Mouse (Mus musculus) adrenal gland (tissue): Measurements from ENCODE around the gene Sdcbp2.

Source experiments
- intact Hi-C: fragments of 180-260 bp; cut with DNase I; formaldehyde crosslinking; loops from one replicate; pipeline ENCODE4 v1.15.1; 2025
- long read RNA-seq, 2 experiments: library from polyadenylated mRNA; unstranded; transcript quantifications; one replicate each; pipeline ENCODE4 v2.0.0; 2020; ENCODE audit warnings: borderline replicate concordance in 1 of 2; ENCODE audit not compliant: insufficient replicate concordance in 1 of 2

Sdcbp2 gene
- long read RNA-seq, experiment 1: 0 reads
- long read RNA-seq, experiment 2: 0 reads

DNA sequence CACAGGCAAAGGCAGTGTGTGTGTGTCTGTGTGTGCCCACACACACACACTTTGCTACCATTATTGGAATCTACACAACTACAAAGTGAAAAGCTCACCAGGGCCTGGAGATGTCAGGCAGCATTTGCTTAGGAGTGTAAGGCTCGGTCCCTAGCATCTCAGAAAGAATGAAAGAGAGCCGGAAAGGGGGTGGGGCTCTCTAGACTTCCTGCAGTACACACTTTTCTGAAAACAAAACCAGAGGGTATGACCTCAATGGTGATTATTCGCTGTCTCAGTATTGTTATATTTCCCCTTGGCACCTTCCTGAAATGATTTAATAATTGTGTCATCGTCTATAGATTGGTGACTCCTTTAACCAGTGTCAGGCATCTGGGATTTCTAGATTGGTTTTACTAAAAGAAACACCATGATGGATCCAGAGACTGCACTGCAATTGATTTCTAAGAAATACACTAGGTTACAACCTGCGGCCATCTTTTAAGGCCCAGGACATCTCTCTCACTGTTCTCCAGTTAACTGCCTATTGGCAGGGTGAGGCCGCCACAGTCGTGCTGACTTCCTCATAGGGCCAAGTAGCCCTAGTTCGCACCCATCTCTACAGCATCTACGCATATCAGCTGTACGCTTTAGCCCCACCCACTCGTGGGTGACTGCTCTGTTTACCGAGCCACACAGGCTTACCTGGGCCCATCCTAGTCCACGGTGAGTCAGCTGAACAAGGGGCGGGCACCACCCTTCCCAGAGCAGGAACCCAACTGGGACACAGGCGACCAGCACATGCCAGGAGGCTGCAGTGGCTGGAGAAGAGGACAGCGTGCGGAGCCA lies at the start of gene Sdcbp2:
Gene Sdcbp2, plus strand, starts transcription at position 750 of the 828 bp plus-strand sequence.
- intact Hi-C loops: loop anchor here (10.0 kb wide), 1 partner anchor 77 kb away; the partner anchor contains the start of gene Nsfl1c

GRCm38 (mm10) chr2:151524324-151525041 lies 47.9 kb upstream of the Sdcbp2 start:
- intact Hi-C loops: no loop called here

GRCm38 (mm10) chr2:151525520-151525919 lies 46.9 kb upstream of the Sdcbp2 start:
- intact Hi-C loops: no loop called here

DNA sequence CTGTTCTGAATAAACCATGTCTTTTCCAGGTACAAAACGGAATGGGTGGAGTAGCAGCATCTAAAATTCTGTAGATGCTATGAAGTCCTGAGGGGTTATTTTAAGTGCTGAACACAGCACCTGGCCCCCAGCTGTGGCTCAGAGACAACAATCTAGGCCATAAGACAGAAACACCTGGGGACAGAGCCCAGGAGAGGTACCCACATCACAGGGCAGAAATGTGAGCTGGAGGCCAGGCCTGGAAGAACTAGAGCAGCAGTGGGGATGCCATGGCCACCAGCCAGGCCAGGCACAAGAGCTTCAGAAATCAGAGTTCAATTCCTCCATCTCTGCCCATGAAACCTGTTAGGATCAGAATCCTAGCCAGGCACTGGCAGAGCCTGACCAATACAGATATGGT lies 44.4 kb upstream of the Sdcbp2 start:
- intact Hi-C loops: no loop called here

GRCm38 (mm10) chr2:151529169-151529568 lies 43.3 kb upstream of the Sdcbp2 start:
- intact Hi-C loops: no loop called here

GRCm38 (mm10) chr2:151530378-151531230 lies 41.8 kb upstream of the Sdcbp2 start:
- intact Hi-C loops: no loop called here

GRCm38 (mm10) chr2:151533632-151534031 lies 38.8 kb upstream of the Sdcbp2 start:
- intact Hi-C loops: no loop called here

DNA sequence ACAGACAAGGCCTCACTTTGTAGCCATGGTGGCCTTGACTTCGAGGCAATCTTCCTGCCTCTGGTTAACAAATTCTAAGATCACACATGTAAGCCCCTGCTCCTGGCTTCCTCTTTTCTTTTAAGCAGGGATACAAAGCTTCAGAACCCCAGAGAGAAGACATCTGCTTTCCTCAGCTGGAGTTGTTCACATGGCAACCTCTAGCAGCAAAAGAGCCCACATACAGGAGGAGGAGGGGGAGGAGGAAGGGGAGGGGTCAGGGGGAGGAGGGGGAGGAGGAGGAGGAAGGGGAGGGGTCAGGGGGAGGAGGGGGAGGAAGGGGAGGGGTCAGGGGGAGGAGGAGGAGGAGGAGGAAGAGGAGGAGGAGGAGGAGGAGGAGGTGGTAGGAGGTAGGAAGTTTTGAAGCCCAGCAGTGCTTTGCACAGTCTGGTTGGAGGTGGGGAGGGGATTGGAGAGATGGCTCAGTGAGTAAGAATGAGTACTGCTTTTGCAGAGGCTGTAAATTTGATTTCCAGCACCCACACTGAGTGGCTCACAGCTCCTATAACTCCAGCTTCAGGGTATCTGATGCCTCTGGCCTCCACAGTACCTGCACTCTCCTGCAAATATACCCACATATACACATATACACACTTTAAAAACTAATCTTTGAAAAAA lies 36.3 kb upstream of the Sdcbp2 start:
- intact Hi-C loops: no loop called here

GRCm38 (mm10) chr2:151536618-151536974 lies 35.8 kb upstream of the Sdcbp2 start:
- intact Hi-C loops: no loop called here

- intact Hi-C loops: no loop called here
Measured at GRCm38 (mm10) chr2:151538646-151539045, 33.8 kb upstream of the Sdcbp2 start.

- intact Hi-C loops: loop anchor here (1.0 kb wide), 1 partner anchor 48 kb away; the partner anchor contains the start of gene Nsfl1c
Measured at GRCm38 (mm10) chr2:151542323-151543062, 29.9 kb upstream of the Sdcbp2 start, which contains the start of gene Fkbp1a. Gene Fkbp1a (plus strand): TSS chr2:151542483.

DNA sequence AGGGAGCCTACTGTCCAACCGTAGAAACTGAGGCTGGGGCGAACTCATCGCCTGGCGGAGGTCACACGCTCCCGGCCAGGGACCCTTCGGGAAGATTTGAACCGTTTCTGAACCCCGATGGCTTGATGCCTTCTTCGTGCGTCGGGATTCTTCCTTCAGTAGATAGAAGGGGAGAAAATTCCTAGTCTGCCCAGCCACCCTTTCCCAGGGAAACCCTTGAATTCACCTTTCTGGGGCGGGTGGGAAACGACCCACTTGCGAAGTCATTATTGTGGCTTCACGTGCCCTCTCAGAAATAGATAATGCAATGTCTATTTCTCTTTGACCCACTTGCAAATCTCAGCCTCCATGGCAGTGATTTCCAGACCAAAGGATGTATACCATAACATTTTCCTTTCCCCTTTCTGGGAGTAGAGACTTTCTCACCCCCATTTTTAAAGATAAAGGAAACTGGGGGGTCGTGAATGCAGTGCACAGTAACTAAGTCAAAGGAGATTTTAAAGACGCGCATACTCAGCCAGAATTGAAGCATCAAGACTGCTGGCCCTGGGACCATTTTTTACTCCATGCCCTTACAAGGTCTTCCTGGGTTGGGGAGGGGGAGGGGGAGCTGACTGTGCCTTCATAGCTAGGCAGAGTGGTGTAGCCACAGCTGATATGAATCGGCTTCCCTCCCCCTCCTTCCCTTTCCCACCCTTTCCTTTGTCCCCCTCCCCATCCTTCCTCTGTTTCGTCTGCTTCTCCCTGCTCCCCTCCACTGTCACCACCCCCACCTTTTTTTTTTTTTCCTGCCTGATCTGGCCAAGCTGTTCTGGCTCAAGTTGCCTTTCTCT lies 29.1 kb upstream of the Sdcbp2 start:
- intact Hi-C loops: no loop called here

DNA sequence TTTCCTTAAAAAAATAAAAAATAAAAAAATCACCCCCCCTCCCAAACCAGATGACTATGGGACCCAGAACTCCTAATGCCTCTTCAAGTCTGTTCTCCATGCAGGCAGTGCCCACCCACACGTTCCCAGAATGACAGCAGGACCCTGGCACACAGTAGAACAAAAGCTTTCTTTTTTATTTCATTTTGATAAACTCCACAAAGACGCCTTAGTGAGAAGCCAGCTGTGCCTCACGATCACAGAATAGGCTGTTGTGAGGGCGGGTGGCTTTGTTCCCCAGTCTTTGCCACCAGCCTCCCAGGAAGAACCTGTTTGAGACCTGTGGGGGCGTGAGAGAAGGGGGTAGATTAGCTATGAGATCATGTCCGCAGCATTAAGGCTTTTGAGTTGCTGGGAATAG lies 27.7 kb upstream of the Sdcbp2 start:
- intact Hi-C loops: no loop called here

DNA sequence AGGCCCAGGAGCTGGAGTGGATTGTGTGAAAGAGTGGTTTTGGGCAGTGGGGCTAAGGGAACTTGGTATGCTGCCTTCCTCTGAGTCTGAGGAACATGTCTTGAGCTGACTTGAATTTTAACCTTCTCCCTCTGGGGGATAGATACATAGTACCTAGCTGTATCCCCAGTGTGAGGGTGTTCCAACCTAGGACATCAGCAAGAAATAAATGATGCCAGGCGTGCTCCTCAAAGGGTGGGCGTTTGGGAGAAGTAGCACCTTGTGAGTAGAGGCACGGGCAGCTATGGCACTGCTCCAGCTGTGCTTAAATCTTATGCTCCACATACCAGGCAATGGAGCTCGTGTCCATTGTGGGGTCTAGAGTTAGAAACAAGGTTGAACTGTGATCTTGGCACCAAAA lies 25.9 kb upstream of the Sdcbp2 start:
- intact Hi-C loops: no loop called here

- intact Hi-C loops: no loop called here
Measured at GRCm38 (mm10) chr2:151549615-151550121, 22.8 kb upstream of the Sdcbp2 start.

- intact Hi-C loops: no loop called here
Measured at GRCm38 (mm10) chr2:151562930-151563921, 9.2 kb upstream of the Sdcbp2 start.

DNA sequence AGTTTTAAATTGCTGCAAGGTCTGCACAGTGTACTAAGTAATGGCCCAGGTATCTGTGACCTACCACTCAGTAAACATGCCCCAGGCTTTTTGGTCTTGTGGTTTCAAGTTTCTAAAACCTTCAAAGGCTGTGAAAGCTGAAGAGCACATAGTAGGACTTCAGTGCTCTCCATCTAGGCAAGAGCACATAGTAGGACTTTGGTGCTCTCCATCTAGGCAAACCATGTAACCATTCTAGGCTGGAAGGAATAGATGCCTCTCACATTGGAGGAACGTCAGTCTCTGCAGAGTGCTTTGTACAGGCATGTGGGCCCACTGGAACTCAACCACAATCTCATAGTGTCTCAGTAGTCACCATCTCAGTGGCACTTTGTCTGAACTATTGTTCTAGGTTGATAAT lies 8.4 kb upstream of the Sdcbp2 start:
- intact Hi-C loops: no loop called here

- intact Hi-C loops: no loop called here
Measured at GRCm38 (mm10) chr2:151564986-151565385, 7.4 kb upstream of the Sdcbp2 start.
